Mouse (Mus musculus) myocyte (in vitro differentiated cells): Measurements from ENCODE around the gene Zfp300. TPM values are rescaled to one million over a fixed set of nuclear protein-coding genes. Genes with fewer than 3 reads are reported as not detected.

Experiments used
- H3K27me3 ChIP-seq: one replicate; pipeline ENCODE4 v1.6.1; 2011; ENCODE audit not compliant: control insufficient read depth, insufficient read depth, insufficient read length
- H3K36me3 ChIP-seq: one replicate; pipeline ENCODE4 v1.6.1; 2011; ENCODE audit not compliant: control insufficient read depth, insufficient read depth
- H3K4me2 ChIP-seq: one replicate; pipeline ENCODE4 v1.6.1; 2011; ENCODE audit warnings: low read depth, control low read depth
- H3K4me3 ChIP-seq: one replicate; pipeline ENCODE4 v1.5.1; 2011; ENCODE audit warnings: mild to moderate bottlenecking, control low read depth, moderate library complexity
- H3K79me2 ChIP-seq: one replicate; pipeline ENCODE4 v1.6.1; 2011; ENCODE audit not compliant: control insufficient read depth, insufficient read depth
- H3ac ChIP-seq: one replicate; pipeline ENCODE4 v1.6.1; 2011; ENCODE audit not compliant: control insufficient read depth, insufficient read length
- CEBPB ChIP-seq: IDR thresholded peaks from 2 replicates; pipeline ENCODE4 v1.6.1; 2011; ENCODE audit warnings: mild to moderate bottlenecking, moderate library complexity; ENCODE audit not compliant: poor library complexity, insufficient read depth, severe bottlenecking
- E2F4 ChIP-seq: IDR thresholded peaks from one replicate; pipeline ENCODE4 v1.6.1; 2011; ENCODE audit warnings: mild to moderate bottlenecking, control low read depth, moderate library complexity; ENCODE audit not compliant: insufficient read depth
- MAX ChIP-seq: IDR thresholded peaks from one replicate; pipeline ENCODE4 v1.6.1; 2011; ENCODE audit warnings: low read depth, mild to moderate bottlenecking, control low read depth
- MYOD1 ChIP-seq, 3 experiments: IDR thresholded peaks; one replicate each; pipeline ENCODE4 v1.6.1; 2011; ENCODE audit warnings: control low read depth in 2 of 3, low read depth in 2 of 3, mild to moderate bottlenecking in 2 of 3, moderate library complexity in 1 of 3; ENCODE audit not compliant: insufficient read length in 2 of 3, control insufficient read depth in 1 of 3
- MYOG ChIP-seq, 3 experiments: IDR thresholded peaks; one replicate each; pipeline ENCODE4 v1.6.1; 2011; ENCODE audit warnings: control low read depth in 2 of 3, low read depth in 2 of 3, mild to moderate bottlenecking in 2 of 3; ENCODE audit not compliant: insufficient read length in 2 of 3, control insufficient read depth in 1 of 3, insufficient read depth in 1 of 3
- POLR2A ChIP-seq: IDR thresholded peaks from one replicate; pipeline ENCODE4 v1.6.1; 2011; ENCODE audit warnings: low read depth, mild to moderate bottlenecking, control low read depth, moderate library complexity; ENCODE audit not compliant: insufficient read length
- POLR2AphosphoS2 ChIP-seq: IDR thresholded peaks from one replicate; pipeline ENCODE4 v1.6.1; 2011; ENCODE audit warnings: low read depth, control low read depth; ENCODE audit not compliant: insufficient read length
- REST ChIP-seq: IDR thresholded peaks from one replicate; pipeline ENCODE4 v1.6.1; 2011; ENCODE audit warnings: mild to moderate bottlenecking, control low read depth, moderate library complexity; ENCODE audit not compliant: insufficient read depth, insufficient read length
- SRF ChIP-seq: IDR thresholded peaks from one replicate; pipeline ENCODE4 v1.6.1; 2011; ENCODE audit warnings: low read depth; ENCODE audit not compliant: control insufficient read depth, insufficient read length
- TCF12 ChIP-seq: IDR thresholded peaks from one replicate; pipeline ENCODE4 v1.6.1; 2011; ENCODE audit warnings: mild to moderate bottlenecking, control low read depth; ENCODE audit not compliant: poor library complexity, insufficient read depth, severe bottlenecking
- TCF3 ChIP-seq: IDR thresholded peaks from one replicate; pipeline ENCODE4 v1.6.1; 2011; ENCODE audit warnings: low read depth, control low read depth; ENCODE audit not compliant: insufficient read length
- USF1 ChIP-seq: IDR thresholded peaks from one replicate; pipeline ENCODE4 v1.6.1; 2011; ENCODE audit warnings: low read depth, mild to moderate bottlenecking, control low read depth, moderate library complexity
- polyA plus RNA-seq: library from polyadenylated mRNA; unstranded; fragments of >200 nt; fragmentation: generic; extraction: Trizol; gene quantifications from one replicate; pipeline ENCODE4 v1.2.1, GENCODE M21; 2012; ENCODE audit warnings: missing spikeins

Gene Zfp300
- polyA plus RNA-seq = 0.13 TPM

GRCm38 (mm10) chrX:21088983-21089866 is at the start of gene Zfp300:
TSS of gene Zfp300 (minus strand) at chrX:21089527.
- H3K27me3 ChIP-seq = no peaks in the 10 kb centered on the region

GRCm38 (mm10) chrX:21115520-21115919 is 26.2 kb upstream of the Zfp300 start, which contains the start of gene Ssxa1:
TSS of gene Ssxa1 (plus strand) at chrX:21115820.
- Histone ChIP-seq H3K79me2 (no peaks in the 10 kb centered on the region), H3K36me3 (no peaks in the 10 kb centered on the region), H3K4me3 (no peak within 1 kb of the TSS), H3K27me3 (no peaks in the 10 kb centered on the region), H3ac (no peak within 1 kb of the TSS), H3K4me2 (no peak within 1 kb of the TSS)
- no peak for TF ChIP-seq SRF
- no peak for TF ChIP-seq E2F4
- TF ChIP-seq POLR2AphosphoS2 = no peak
- no peak for TF ChIP-seq TCF12
- TF ChIP-seq MAX = no peak

More at GRCm38 (mm10) chrX:21088983-21089866, at the start of gene Zfp300:
- Histone ChIP-seq H3K79me2 (no peaks in the 10 kb centered on the region), H3K4me3 (peak within 1 kb of the TSS; percentile 31), H3K4me2 (peak within 1 kb of the TSS; percentile 76), H3ac (no peak within 1 kb of the TSS), H3K36me3 (no peaks in the 10 kb centered on the region)
- TF ChIP-seq REST = no peak
- no peak for TF ChIP-seq USF1
- TF ChIP-seq SRF = no peak
- TF ChIP-seq E2F4 = no peak

GRCm38 (mm10) chrX:21089867-21090239 is 526 bp upstream of the Zfp300 start:
- TF ChIP-seq TCF3 (no peak), REST (no peak), POLR2AphosphoS2 (no peak), CEBPB (no peak), POLR2A (no peak), USF1 (no peak), MAX (no peak), MYOG (IDR thresholded peaks at IDR 0.05; ENCODE audit: control insufficient read depth in 1 of 3, insufficient read depth in 1 of 3, insufficient read length in 2 of 3, low read depth in 2 of 3) (no peak), TCF12 (no peak), SRF (no peak), E2F4 (no peak), MYOD1 (IDR thresholded peaks at IDR 0.05; ENCODE audit: control insufficient read depth in 1 of 3, insufficient read length in 2 of 3, low read depth in 2 of 3) (no peak)
- H3K4me3 ChIP-seq = peak overlapping the region; percentile 31

DNA sequence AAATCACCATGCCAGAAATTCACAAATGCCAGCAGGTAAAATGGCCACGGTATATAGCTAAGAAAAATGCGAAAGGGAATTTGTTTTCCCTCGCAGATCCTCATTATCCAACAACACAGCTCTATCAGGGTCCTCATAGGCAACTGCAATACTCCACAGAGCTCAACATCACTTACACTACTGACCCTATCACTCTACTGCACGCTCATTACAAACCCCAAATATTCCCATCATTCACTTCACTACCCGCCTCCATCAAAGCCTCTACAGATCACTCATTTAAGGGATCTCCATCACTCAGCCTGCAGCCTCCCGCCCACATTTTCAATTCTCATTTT is 713 bp downstream of the Zfp300 start:
- Histone ChIP-seq H3K4me3 (peak overlapping the region; percentile 31), H3K36me3 (no peaks in the 10 kb centered on the region), H3K4me2 (peak overlapping the region; percentile 76), H3K79me2 (no peaks in the 10 kb centered on the region), H3K27me3 (no peaks in the 10 kb centered on the region), H3ac (no peak overlapping the region)
- TF ChIP-seq POLR2AphosphoS2 (no peak), MAX (no peak), TCF12 (no peak), MYOD1 (IDR thresholded peaks at IDR 0.05; ENCODE audit: control insufficient read depth in 1 of 3, insufficient read length in 2 of 3, low read depth in 2 of 3) (no peak), E2F4 (no peak), SRF (no peak), REST (no peak), MYOG (IDR thresholded peaks at IDR 0.05; ENCODE audit: control insufficient read depth in 1 of 3, insufficient read depth in 1 of 3, insufficient read length in 2 of 3, low read depth in 2 of 3) (no peak), TCF3 (no peak), CEBPB (no peak), USF1 (no peak), POLR2A (no peak)

More at GRCm38 (mm10) chrX:21089867-21090239, 526 bp upstream of the Zfp300 start:
- peak overlapping the region; percentile 76 for H3K4me2 ChIP-seq
- H3ac ChIP-seq = no peak overlapping the region
- H3K79me2 ChIP-seq = no peaks in the 10 kb centered on the region
- no peaks in the 10 kb centered on the region for H3K36me3 ChIP-seq
- H3K27me3 ChIP-seq = no peaks in the 10 kb centered on the region

GRCm38 (mm10) chrX:21068106-21068505 is 21.2 kb downstream of the Zfp300 start, which contains the start of gene Spaca5:
TSS of gene Spaca5 (plus strand) at chrX:21068406.
- H3K4me3 ChIP-seq = no peak within 1 kb of the TSS
- no peak within 1 kb of the TSS for H3ac ChIP-seq
- no peaks in the 10 kb centered on the region for H3K79me2 ChIP-seq
- TF ChIP-seq POLR2A = no peak
- TF ChIP-seq MAX = no peak
- TF ChIP-seq SRF = no peak
- TF ChIP-seq MYOD1 (IDR thresholded peaks at IDR 0.05; ENCODE audit: control insufficient read depth in 1 of 3, insufficient read length in 2 of 3, low read depth in 2 of 3) = no peak
- TF ChIP-seq E2F4 = no peak
- TF ChIP-seq TCF3 = no peak
- TF ChIP-seq CEBPB = no peak
- no peak for TF ChIP-seq TCF12
- no peak for TF ChIP-seq REST
- TF ChIP-seq POLR2AphosphoS2 = no peak
- TF ChIP-seq MYOG (IDR thresholded peaks at IDR 0.05; ENCODE audit: control insufficient read depth in 1 of 3, insufficient read depth in 1 of 3, insufficient read length in 2 of 3, low read depth in 2 of 3) = no peak
- TF ChIP-seq USF1 = no peak
- no peaks in the 10 kb centered on the region for H3K27me3 ChIP-seq
- no peak within 1 kb of the TSS for H3K4me2 ChIP-seq
- H3K36me3 ChIP-seq = no peaks in the 10 kb centered on the region
